Mouse (Mus musculus): ENCODE measurements around the gene Acvr1b. TPM values are rescaled to one million over a fixed set of nuclear protein-coding genes. Genes with fewer than 3 reads are reported as not detected.
A peak's percentile ranks its signal among the peaks of the same experiment; 100 is the strongest.

Acvr1b gene
- polyA plus RNA-seq, 1 experiment from 2014 or later: 4.2 TPM

DNA sequence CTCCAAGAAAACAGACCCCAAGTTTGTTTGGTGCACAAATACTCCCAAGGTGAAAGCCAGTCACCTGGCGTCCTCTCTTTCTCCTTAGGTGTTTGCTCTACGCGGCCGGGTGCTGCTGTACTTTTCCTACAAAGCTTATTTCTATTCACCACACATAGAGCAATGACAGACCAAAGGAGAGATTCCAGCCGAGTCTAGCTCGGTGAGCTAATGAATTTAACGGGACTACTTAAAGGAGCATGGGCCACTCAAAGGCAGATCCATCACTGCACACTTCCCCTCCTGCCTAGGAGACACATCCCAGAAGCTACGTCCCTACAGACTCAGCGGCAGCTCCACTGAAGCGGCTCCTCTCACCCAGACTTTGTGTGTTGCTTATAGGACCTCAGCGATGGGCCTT lies 6.3 kb upstream of the Acvr1b start:
- Histone ChIP-seq H3K9me3 (ENCODE audit: control insufficient read depth, low read length) (no peaks in the 10 kb centered on the region), H3K4me3 (ENCODE audit: low read depth, low read length) (no peak overlapping the region), H3K4me1 (replicated peaks; ENCODE audit: control insufficient read depth, insufficient read depth, low read length) (peaks cover 33% of the 10 kb centered on the region), H3K27me3 (replicated peaks; ENCODE audit: control insufficient read depth, insufficient read depth, low read length) (no peaks in the 10 kb centered on the region; the same call in 1 of the 2 replicates), H3K9ac (ENCODE audit: low read depth, low read length) (no peak overlapping the region), H3K4me2 (no peak overlapping the region), H3K27ac (ENCODE audit: low read depth, low read length) (no peak overlapping the region), H3K36me3 (ENCODE audit: control insufficient read depth, insufficient read depth, low read length) (no peaks in the 10 kb centered on the region)
- WGBS: 73% methylated on average over 11 of the region's 11 CpGs
- ATAC-seq (replicated peaks; ENCODE audit: low FRiP score) (no peak), DNase-seq (ENCODE audit: low spot score) (no peak)

DNA sequence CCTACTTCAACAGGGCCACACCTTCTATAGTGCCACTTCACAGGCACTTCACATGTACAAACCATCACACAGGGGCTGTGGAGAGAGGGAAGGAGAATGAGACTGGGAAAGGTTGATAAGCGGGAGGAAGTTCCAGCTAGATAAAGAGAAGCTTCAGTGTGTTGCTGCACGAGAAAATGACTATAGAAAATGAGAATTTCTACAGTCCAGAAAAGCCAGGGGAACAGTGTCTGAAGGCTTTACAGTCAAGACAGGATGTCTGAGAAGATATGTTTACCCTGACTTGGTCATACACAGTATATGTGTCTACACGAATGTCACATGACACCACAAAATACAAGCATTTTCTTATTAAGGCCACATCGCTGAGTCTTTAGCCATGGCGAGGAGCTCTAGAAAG lies 4.0 kb upstream of the Acvr1b start:
- H3K4me1 ChIP-seq (replicated peaks; ENCODE audit: control insufficient read depth, insufficient read depth, low read length): peaks cover 33% of the 10 kb centered on the region
- H3K4me2 ChIP-seq: peak overlapping the region; percentile 0; the same call in 1 of the 2 replicates
- H3K4me3 ChIP-seq (ENCODE audit: low read depth, low read length): no peak overlapping the region
- 0 out of 2 replicates have a peak overlapping the region, but pooled peaks have one; percentile 13 for H3K27ac ChIP-seq (ENCODE audit: low read depth, low read length)
- H3K36me3 ChIP-seq (ENCODE audit: control insufficient read depth, insufficient read depth, low read length): no peaks in the 10 kb centered on the region
- 54% methylated on average over 5 of the region's 5 CpGs for WGBS
- H3K27me3 ChIP-seq (replicated peaks; ENCODE audit: control insufficient read depth, insufficient read depth, low read length): no peaks in the 10 kb centered on the region
- no peak overlapping the region for H3K9ac ChIP-seq (ENCODE audit: low read depth, low read length)
- no peak for DNase-seq (ENCODE audit: low spot score)
- no peaks in the 10 kb centered on the region for H3K9me3 ChIP-seq (ENCODE audit: control insufficient read depth, low read length)
- no peak for ATAC-seq (replicated peaks; ENCODE audit: low FRiP score)

DNA sequence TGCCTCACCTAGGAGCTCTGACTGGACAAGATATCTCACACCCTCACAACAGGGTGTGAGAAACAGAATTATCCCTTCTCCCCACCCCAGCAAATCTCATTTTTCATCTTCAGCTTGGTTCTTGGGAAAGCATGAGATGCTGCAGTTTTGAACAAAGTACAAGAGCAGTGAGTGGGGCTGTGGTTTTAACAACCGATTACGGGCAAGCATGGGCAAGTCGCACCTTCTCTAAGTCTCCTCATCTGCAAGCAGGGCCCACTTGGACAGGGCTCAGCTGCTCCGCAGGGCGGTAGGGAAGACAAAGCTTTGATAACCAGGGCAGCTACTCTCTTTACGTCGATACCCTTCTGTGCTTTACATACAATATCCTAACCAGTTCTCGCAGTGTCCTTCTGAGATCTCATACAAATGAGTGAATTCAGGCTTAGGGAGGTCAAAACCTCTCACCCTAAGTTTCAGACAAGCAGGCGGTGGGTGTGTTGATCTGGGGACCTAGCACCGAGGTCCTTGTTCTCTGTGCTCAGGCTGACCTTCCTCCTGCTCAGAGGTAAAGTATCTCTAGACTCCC lies 3.4 kb upstream of the Acvr1b start:
- no peak overlapping the region; the same call in 1 of the 2 replicates for H3K4me2 ChIP-seq
- peak overlapping the region; percentile 11; the same call in 1 of the 2 replicates for H3K27ac ChIP-seq (ENCODE audit: low read depth, low read length)
- H3K4me3 ChIP-seq (ENCODE audit: low read depth, low read length): no peak overlapping the region
- DNase-seq (ENCODE audit: low spot score): no peak
- ATAC-seq (replicated peaks; ENCODE audit: low FRiP score): no peak
- 56% methylated on average over 10 of the region's 10 CpGs for WGBS
- H3K9me3 ChIP-seq (ENCODE audit: control insufficient read depth, low read length): no peaks in the 10 kb centered on the region
- peaks cover 39% of the 10 kb centered on the region for H3K4me1 ChIP-seq (replicated peaks; ENCODE audit: control insufficient read depth, insufficient read depth, low read length)
- no peak overlapping the region for H3K9ac ChIP-seq (ENCODE audit: low read depth, low read length)
- H3K27me3 ChIP-seq (replicated peaks; ENCODE audit: control insufficient read depth, insufficient read depth, low read length): no peaks in the 10 kb centered on the region
- no peaks in the 10 kb centered on the region for H3K36me3 ChIP-seq (ENCODE audit: control insufficient read depth, insufficient read depth, low read length)

GRCm38 (mm10) chr15:101171272-101171671 lies 2.6 kb upstream of the Acvr1b start:
- no peak overlapping the region for H3K4me3 ChIP-seq (ENCODE audit: low read depth, low read length)

GRCm38 (mm10) chr15:101172016-101172415 lies 1.9 kb upstream of the Acvr1b start:
- ATAC-seq (replicated peaks; ENCODE audit: low FRiP score) (no peak), DNase-seq (ENCODE audit: low spot score) (no peak)
- Histone ChIP-seq H3K4me2 (no peak overlapping the region), H3K9ac (ENCODE audit: low read depth, low read length) (no peak overlapping the region), H3K27ac (ENCODE audit: low read depth, low read length) (no peak overlapping the region), H3K4me3 (ENCODE audit: low read depth, low read length) (no peak overlapping the region), H3K36me3 (ENCODE audit: control insufficient read depth, insufficient read depth, low read length) (no peaks in the 10 kb centered on the region), H3K9me3 (ENCODE audit: control insufficient read depth, low read length) (no peaks in the 10 kb centered on the region), H3K27me3 (replicated peaks; ENCODE audit: control insufficient read depth, insufficient read depth, low read length) (no peaks in the 10 kb centered on the region), H3K4me1 (replicated peaks; ENCODE audit: control insufficient read depth, insufficient read depth, low read length) (peaks cover 51% of the 10 kb centered on the region)
- 94% methylated on average over 2 of the region's 2 CpGs for WGBS

More at GRCm38 (mm10) chr15:101171272-101171671, 2.6 kb upstream of the Acvr1b start:
- 75% methylated on average over 4 of the region's 4 CpGs for WGBS
- H3K27me3 ChIP-seq (replicated peaks; ENCODE audit: control insufficient read depth, insufficient read depth, low read length): no peaks in the 10 kb centered on the region
- H3K27ac ChIP-seq (ENCODE audit: low read depth, low read length): no peak overlapping the region
- DNase-seq (ENCODE audit: low spot score) (no peak), ATAC-seq (replicated peaks; ENCODE audit: low FRiP score) (no peak)
- H3K9ac ChIP-seq (ENCODE audit: low read depth, low read length): no peak overlapping the region
- H3K4me1 ChIP-seq (replicated peaks; ENCODE audit: control insufficient read depth, insufficient read depth, low read length): peaks cover 44% of the 10 kb centered on the region
- H3K4me2 ChIP-seq: no peak overlapping the region
- no peaks in the 10 kb centered on the region for H3K9me3 ChIP-seq (ENCODE audit: control insufficient read depth, low read length)
- H3K36me3 ChIP-seq (ENCODE audit: control insufficient read depth, insufficient read depth, low read length): no peaks in the 10 kb centered on the region

DNA sequence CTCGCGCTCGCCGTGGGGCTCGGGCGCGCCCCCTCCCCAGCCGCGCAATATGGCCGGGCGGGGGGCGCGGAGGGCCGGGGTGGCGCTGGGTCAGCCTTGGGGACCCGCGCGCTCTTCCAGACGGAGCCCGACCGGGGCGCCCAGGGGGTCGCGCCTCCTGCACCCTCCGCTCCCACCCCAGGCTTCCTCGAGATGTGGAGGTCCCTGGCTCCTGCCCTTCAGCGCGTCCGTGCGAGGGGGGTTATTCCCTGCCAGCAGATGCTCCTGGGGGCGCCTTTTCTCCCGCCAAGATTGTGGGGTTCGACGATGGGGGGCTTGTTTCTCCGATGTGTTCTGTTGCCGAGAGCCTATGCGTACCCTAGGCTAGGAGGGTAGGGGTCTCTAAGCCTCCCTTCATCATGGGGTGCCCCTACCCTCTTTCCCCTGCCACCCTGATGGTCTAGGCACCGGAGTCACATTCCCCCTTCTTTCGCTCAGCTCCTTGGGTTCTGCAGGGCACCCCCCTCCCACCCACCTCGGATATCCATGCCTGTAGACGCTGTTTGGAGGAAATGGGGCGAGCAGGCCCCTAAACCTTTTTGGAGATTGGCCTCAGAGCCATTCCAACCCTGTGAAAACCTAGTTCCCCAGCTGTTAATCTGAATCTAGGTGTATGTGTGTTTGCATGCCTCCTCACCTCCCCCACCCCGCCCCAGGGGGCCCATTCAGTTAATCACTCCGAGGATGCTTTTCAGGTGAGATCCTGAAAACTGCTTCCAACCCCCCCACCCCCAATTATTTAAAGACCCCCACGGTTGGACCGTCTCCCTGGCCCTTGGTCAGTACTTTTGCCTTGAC lies 645 bp downstream of the Acvr1b start:
- H3K27me3 ChIP-seq (replicated peaks; ENCODE audit: control insufficient read depth, insufficient read depth, low read length): no peaks in the 10 kb centered on the region
- no peak for DNase-seq (ENCODE audit: low spot score)
- ATAC-seq (replicated peaks; ENCODE audit: low FRiP score): peak; percentile 10
- peak overlapping the region; percentile 85 for H3K9ac ChIP-seq (ENCODE audit: low read depth, low read length)
- H3K27ac ChIP-seq (ENCODE audit: low read depth, low read length): peak overlapping the region; percentile 76
- H3K9me3 ChIP-seq (ENCODE audit: control insufficient read depth, low read length): no peaks in the 10 kb centered on the region
- under 1% methylated on average over 33 of the region's 46 CpGs for WGBS
- peak overlapping the region; percentile 89 for H3K4me3 ChIP-seq (ENCODE audit: low read depth, low read length)
- H3K4me1 ChIP-seq (replicated peaks; ENCODE audit: control insufficient read depth, insufficient read depth, low read length): peaks cover 59% of the 10 kb centered on the region
- H3K36me3 ChIP-seq (ENCODE audit: control insufficient read depth, insufficient read depth, low read length): no peaks in the 10 kb centered on the region
- peak overlapping the region; percentile 85 for H3K4me2 ChIP-seq

- H3K36me3 ChIP-seq (ENCODE audit: control insufficient read depth, insufficient read depth, low read length): no peaks in the 10 kb centered on the region
- WGBS: 9% methylated on average over 5 of the region's 5 CpGs
- H3K9ac ChIP-seq (ENCODE audit: low read depth, low read length): peak overlapping the region; percentile 26; the same call in 1 of the 2 replicates
- H3K27ac ChIP-seq (ENCODE audit: low read depth, low read length): no peak overlapping the region
- ATAC-seq (replicated peaks; ENCODE audit: low FRiP score) (no peak), DNase-seq (ENCODE audit: low spot score) (no peak)
- H3K4me1 ChIP-seq (replicated peaks; ENCODE audit: control insufficient read depth, insufficient read depth, low read length): peaks cover 56% of the 10 kb centered on the region
- H3K27me3 ChIP-seq (replicated peaks; ENCODE audit: control insufficient read depth, insufficient read depth, low read length): no peaks in the 10 kb centered on the region
- peak overlapping the region; percentile 89 for H3K4me3 ChIP-seq (ENCODE audit: low read depth, low read length)
- H3K4me2 ChIP-seq: peak overlapping the region; percentile 85
- no peaks in the 10 kb centered on the region for H3K9me3 ChIP-seq (ENCODE audit: control insufficient read depth, low read length)
Measured at GRCm38 (mm10) chr15:101175131-101175460, 1.2 kb downstream of the Acvr1b start.

DNA sequence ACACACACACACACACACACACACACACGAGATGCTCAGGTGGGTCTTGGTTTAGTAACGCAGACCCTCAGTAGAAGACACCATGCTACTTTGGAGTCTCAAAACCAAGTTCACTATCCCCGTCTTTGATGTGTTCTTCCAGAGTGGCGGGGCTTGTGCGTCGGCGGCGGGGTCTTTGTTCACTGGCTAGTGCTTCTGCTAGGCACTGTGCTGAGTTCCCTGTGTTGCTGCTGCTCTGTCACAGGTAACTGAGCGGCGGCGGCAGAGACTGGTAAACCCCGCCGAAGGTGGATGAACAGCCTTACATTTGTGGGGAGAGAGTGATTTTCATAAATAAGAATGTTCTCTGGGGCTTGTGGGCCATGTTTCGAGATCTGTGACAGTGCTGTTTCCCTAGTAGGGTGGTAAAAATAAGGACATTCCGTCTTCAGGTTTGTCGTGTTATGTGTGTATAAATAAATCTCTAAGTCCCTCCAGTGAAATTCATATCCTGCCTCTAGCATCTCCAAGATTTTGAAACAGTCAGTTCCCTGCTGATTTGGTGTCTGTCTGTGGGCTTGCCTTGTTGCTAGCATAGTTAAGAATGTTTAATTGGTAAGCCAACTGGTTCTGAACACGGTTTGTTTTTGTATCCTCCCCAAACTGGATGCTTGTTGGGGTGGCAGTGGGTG lies 1.9 kb downstream of the Acvr1b start:
- Histone ChIP-seq H3K9me3 (ENCODE audit: control insufficient read depth, low read length) (no peaks in the 10 kb centered on the region), H3K9ac (ENCODE audit: low read depth, low read length) (peak overlapping the region; percentile 26; the same call in 1 of the 2 replicates), H3K4me3 (ENCODE audit: low read depth, low read length) (peak overlapping the region; percentile 89), H3K4me2 (peak overlapping the region; percentile 85), H3K27ac (ENCODE audit: low read depth, low read length) (peak overlapping the region; percentile 42; the same call in 1 of the 2 replicates), H3K36me3 (ENCODE audit: control insufficient read depth, insufficient read depth, low read length) (no peaks in the 10 kb centered on the region), H3K4me1 (replicated peaks; ENCODE audit: control insufficient read depth, insufficient read depth, low read length) (peaks cover 49% of the 10 kb centered on the region), H3K27me3 (replicated peaks; ENCODE audit: control insufficient read depth, insufficient read depth, low read length) (no peaks in the 10 kb centered on the region)
- ATAC-seq (replicated peaks; ENCODE audit: low FRiP score) (no peak), DNase-seq (ENCODE audit: low spot score) (no peak)
- 26% methylated on average over 17 of the region's 17 CpGs for WGBS

Data from liver, embryonic 11.5 days (tissue).